Mouse (Mus musculus) MEL (cell line): ENCODE measurements around the gene Ly6c1. TPM values are rescaled to one million over a fixed set of nuclear protein-coding genes. Genes with fewer than 3 reads are reported as not detected.
"Not testable (repeated sequence)": the region's sequence is repeated elsewhere in the genome, so short reads cannot be mapped to it uniquely, and the experiment has no call there.

Experiments
- DNase-seq: peaks from one replicate; pipeline ENCODE4 v3.0.0; 2011; ENCODE audit warnings: low read depth, low spot score
- H3K27ac ChIP-seq: 2 replicates; pipeline ENCODE4 v1.5.1; 2012; ENCODE audit warnings: low read depth, mild to moderate bottlenecking, control low read depth, low read length, moderate library complexity; ENCODE audit not compliant: control insufficient read depth
- H3K27me3 ChIP-seq, 2 experiments: fragments of 150-350 bp in 1 of 2; sonication (generic) in 1 of 2; 2 replicates each; pipeline ENCODE4 v1.6.1; 2012; ENCODE audit warnings: low read length in 2 of 2, mild to moderate bottlenecking in 2 of 2, improper control_type of control experiment in 1 of 2, moderate library complexity in 1 of 2; ENCODE audit not compliant: insufficient read depth in 2 of 2, control insufficient read depth in 1 of 2
- H3K36me3 ChIP-seq, 2 experiments: 2 replicates each; pipeline ENCODE4 v1.6.1; 2012 to 2014; ENCODE audit warnings: low read length in 2 of 2, improper control_type of control experiment in 1 of 2, inconsistent platforms in 1 of 2, mild to moderate bottlenecking in 1 of 2; ENCODE audit not compliant: insufficient read depth in 2 of 2, control insufficient read depth in 1 of 2
- H3K4me1 ChIP-seq, 2 experiments: fragments of 150-350 bp in 1 of 2; sonication (generic) in 1 of 2; 2 replicates each; pipeline ENCODE4 v1.6.1; 2012; ENCODE audit warnings: low read length in 2 of 2, improper control_type of control experiment in 1 of 2, mild to moderate bottlenecking in 1 of 2; ENCODE audit not compliant: insufficient read depth in 2 of 2, control insufficient read depth in 1 of 2
- H3K4me3 ChIP-seq, 2 experiments: fragments of 150-350 bp in 1 of 2; sonication (generic) in 1 of 2; 2 replicates each; pipeline ENCODE4 v1.5.1; 2012; ENCODE audit warnings: low read depth in 2 of 2, low read length in 2 of 2, mild to moderate bottlenecking in 2 of 2, moderate library complexity in 2 of 2, control low read depth in 1 of 2, improper control_type of control experiment in 1 of 2; ENCODE audit not compliant: control insufficient read depth in 1 of 2, insufficient read depth in 1 of 2
- H3K79me2 ChIP-seq: 2 replicates; pipeline ENCODE4 v1.6.1; 2012; ENCODE audit warnings: mild to moderate bottlenecking, low read length, moderate library complexity; ENCODE audit not compliant: control insufficient read depth, poor library complexity, insufficient read depth
- H3K9ac ChIP-seq: 2 replicates; pipeline ENCODE4 v1.6.1; 2012; ENCODE audit warnings: low read depth, mild to moderate bottlenecking, control low read depth, low read length, moderate library complexity; ENCODE audit not compliant: control insufficient read depth, poor library complexity, severe bottlenecking
- H3K9me3 ChIP-seq: fragments of 150-350 bp; sonication (generic); replicated peaks from 2 replicates; pipeline ENCODE4 v1.6.1; 2012; ENCODE audit warnings: mild to moderate bottlenecking, low read length, improper control_type of control experiment, moderate library complexity; ENCODE audit not compliant: insufficient read depth
- polyA plus RNA-seq, 2 experiments: library from polyadenylated mRNA; stranded (reverse) in 1 of 2; unstranded in 1 of 2; fragments of >175 nt in 1 of 2; fragments of >200 nt in 1 of 2; gene quantifications; 2 replicates each; pipeline versions ENCODE4 v1.2.1 to v1.2.4; 2012; ENCODE audit warnings: low replicate concordance in 2 of 2, low read depth in 1 of 2; ENCODE audit not compliant: insufficient read length in 2 of 2, insufficient read depth in 1 of 2, missing spikeins in 1 of 2
- total RNA-seq: library from RNA; depleted of rRNA; stranded (reverse); fragments of 300-350 nt; gene quantifications from 2 replicates; pipeline ENCODE4 v1.2.3, GENCODE M21; 2012

Gene Ly6c1
- total and polyA plus RNA-seq, 3 experiments = not detected

- H3K9ac ChIP-seq, H3K27me3 ChIP-seq, H3K36me3 ChIP-seq, DNase-seq, H3K79me2 ChIP-seq, H3K4me1 ChIP-seq, H3K9me3 ChIP-seq, H3K4me3 ChIP-seq, H3K27ac ChIP-seq: not testable (repeated sequence)
These were observed 2.5 kb upstream of the Ly6c1 start for GRCm38 (mm10) chr15:75051141-75051540.

- not testable (repeated sequence) for H3K9ac ChIP-seq, H3K4me1 ChIP-seq, DNase-seq, H3K36me3 ChIP-seq, H3K9me3 ChIP-seq, H3K79me2 ChIP-seq, H3K27me3 ChIP-seq, H3K27ac ChIP-seq, H3K4me3 ChIP-seq
These were observed 2.0 kb upstream of the Ly6c1 start for GRCm38 (mm10) chr15:75050593-75050992.

GRCm38 (mm10) chr15:75049811-75050210 is 1.2 kb upstream of the Ly6c1 start:
- H3K9ac ChIP-seq, H3K4me1 ChIP-seq, H3K27me3 ChIP-seq, H3K36me3 ChIP-seq, DNase-seq, H3K9me3 ChIP-seq, H3K4me3 ChIP-seq, H3K27ac ChIP-seq, H3K79me2 ChIP-seq: not testable (repeated sequence)

GRCm38 (mm10) chr15:75047970-75048320 is 685 bp downstream of the Ly6c1 start:
- H3K27me3 ChIP-seq, H3K4me1 ChIP-seq, H3K27ac ChIP-seq, H3K9ac ChIP-seq, H3K9me3 ChIP-seq, DNase-seq, H3K79me2 ChIP-seq, H3K36me3 ChIP-seq, H3K4me3 ChIP-seq: not testable (repeated sequence)

GRCm38 (mm10) chr15:75047313-75047969 is 1.2 kb downstream of the Ly6c1 start:
- H3K27me3 ChIP-seq, H3K9ac ChIP-seq, H3K4me1 ChIP-seq, H3K4me3 ChIP-seq, H3K36me3 ChIP-seq, H3K79me2 ChIP-seq, DNase-seq, H3K27ac ChIP-seq, H3K9me3 ChIP-seq: not testable (repeated sequence)

GRCm38 (mm10) chr15:75045501-75045900 is 3.1 kb downstream of the Ly6c1 start:
- H3K27me3 ChIP-seq, H3K4me1 ChIP-seq, DNase-seq, H3K27ac ChIP-seq, H3K9ac ChIP-seq, H3K36me3 ChIP-seq, H3K9me3 ChIP-seq, H3K4me3 ChIP-seq, H3K79me2 ChIP-seq: not testable (repeated sequence)

GRCm38 (mm10) chr15:75021020-75021759 is 27.4 kb downstream of the Ly6c1 start:
- not testable (repeated sequence) for H3K9ac ChIP-seq, H3K27me3 ChIP-seq, H3K79me2 ChIP-seq, H3K36me3 ChIP-seq, DNase-seq, H3K4me1 ChIP-seq, H3K27ac ChIP-seq, H3K4me3 ChIP-seq, H3K9me3 ChIP-seq
